Mouse (Mus musculus): ENCODE results near the gene Mindy4b-ps. TPM values are rescaled to one million over a fixed set of nuclear protein-coding genes. Genes with fewer than 3 reads are reported as not detected.

Mindy4b-ps gene
- polyA plus RNA-seq, 1 experiment from 2014 or later = not detected

GRCm38 (mm10) chr3:58783602-58784218, 38.4 kb downstream of the Mindy4b-ps start:
- Histone ChIP-seq H3K4me1 (no peaks in the 10 kb centered on the region), H3K9me3 (no peaks in the 10 kb centered on the region), H3K27ac (no peak overlapping the region), H3K4me2 (replicated peaks) (no peak overlapping the region), H3K27me3 (replicated peaks) (no peaks in the 10 kb centered on the region), H3K9ac (no peak overlapping the region), H3K36me3 (no peaks in the 10 kb centered on the region), H3K4me3 (no peak overlapping the region)
- peak; percentile 29; the same call in 1 of the 2 replicates for ATAC-seq (ENCODE audit: low FRiP score, low read depth)
- 54% methylated on average over 8 of the region's 8 CpGs for WGBS

- Histone ChIP-seq H3K9me3 (no peaks in the 10 kb centered on the region), H3K27me3 (replicated peaks) (no peaks in the 10 kb centered on the region), H3K36me3 (no peaks in the 10 kb centered on the region), H3K9ac (no peak overlapping the region), H3K4me3 (no peak overlapping the region), H3K4me2 (replicated peaks) (no peak overlapping the region), H3K27ac (no peak overlapping the region), H3K4me1 (no peaks in the 10 kb centered on the region)
- ATAC-seq (ENCODE audit: low FRiP score, low read depth) = no peak
- 62% methylated on average over 1 of the region's 1 CpGs for WGBS
Observed at GRCm38 (mm10) chr3:58756429-58756828, 65.7 kb downstream of the Mindy4b-ps start.

GRCm38 (mm10) chr3:58755769-58756168, 66.3 kb downstream of the Mindy4b-ps start:
- WGBS = 82% methylated on average over 1 of the region's 1 CpGs
- Histone ChIP-seq H3K4me2 (replicated peaks) (no peak overlapping the region), H3K4me3 (no peak overlapping the region), H3K9ac (no peak overlapping the region), H3K27ac (no peak overlapping the region), H3K9me3 (no peaks in the 10 kb centered on the region), H3K36me3 (no peaks in the 10 kb centered on the region), H3K27me3 (replicated peaks) (no peaks in the 10 kb centered on the region), H3K4me1 (no peaks in the 10 kb centered on the region)
- no peak for ATAC-seq (ENCODE audit: low FRiP score, low read depth)

- Histone ChIP-seq H3K36me3 (no peaks in the 10 kb centered on the region), H3K4me2 (replicated peaks) (no peak overlapping the region), H3K9ac (no peak overlapping the region), H3K4me3 (no peak overlapping the region), H3K9me3 (no peaks in the 10 kb centered on the region), H3K4me1 (no peaks in the 10 kb centered on the region), H3K27me3 (replicated peaks) (no peaks in the 10 kb centered on the region), H3K27ac (no peak overlapping the region)
- no peak for ATAC-seq (ENCODE audit: low FRiP score, low read depth)
- 89% methylated on average over 3 of the region's 3 CpGs for WGBS
Observed at GRCm38 (mm10) chr3:58754361-58754760, 67.8 kb downstream of the Mindy4b-ps start.

- no peaks in the 10 kb centered on the region for H3K4me1 ChIP-seq
- no peaks in the 10 kb centered on the region for H3K36me3 ChIP-seq
- no peak overlapping the region for H3K9ac ChIP-seq
- no peak overlapping the region for H3K27ac ChIP-seq
- 71% methylated on average over 8 of the region's 8 CpGs for WGBS
- H3K27me3 ChIP-seq (replicated peaks) = no peaks in the 10 kb centered on the region
- H3K4me2 ChIP-seq (replicated peaks) = no peak overlapping the region
- no peak overlapping the region for H3K4me3 ChIP-seq
- peak; percentile 37; the same call in 1 of the 2 replicates for ATAC-seq (ENCODE audit: low FRiP score, low read depth)
- no peaks in the 10 kb centered on the region for H3K9me3 ChIP-seq
Observed at GRCm38 (mm10) chr3:58751818-58752620, 70.1 kb downstream of the Mindy4b-ps start.

GRCm38 (mm10) chr3:58748724-58749123, 73.4 kb downstream of the Mindy4b-ps start:
- Histone ChIP-seq H3K4me2 (replicated peaks) (no peak overlapping the region), H3K9me3 (no peaks in the 10 kb centered on the region), H3K4me3 (no peak overlapping the region), H3K4me1 (no peaks in the 10 kb centered on the region), H3K9ac (no peak overlapping the region), H3K27me3 (replicated peaks) (no peaks in the 10 kb centered on the region), H3K36me3 (no peaks in the 10 kb centered on the region), H3K27ac (no peak overlapping the region)
- no peak for ATAC-seq (ENCODE audit: low FRiP score, low read depth)

- no peak for ATAC-seq (ENCODE audit: low FRiP score, low read depth)
- Histone ChIP-seq H3K36me3 (no peaks in the 10 kb centered on the region), H3K4me3 (no peak overlapping the region), H3K9ac (no peak overlapping the region), H3K27me3 (replicated peaks) (no peaks in the 10 kb centered on the region), H3K4me2 (replicated peaks) (no peak overlapping the region), H3K27ac (no peak overlapping the region), H3K9me3 (no peaks in the 10 kb centered on the region), H3K4me1 (no peaks in the 10 kb centered on the region)
- WGBS = 97% methylated on average over 1 of the region's 1 CpGs
Observed at GRCm38 (mm10) chr3:58747924-58748323, 74.2 kb downstream of the Mindy4b-ps start.

- 82% methylated on average over 2 of the region's 2 CpGs for WGBS
- ATAC-seq (ENCODE audit: low FRiP score, low read depth) = no peak
- Histone ChIP-seq H3K4me1 (no peaks in the 10 kb centered on the region), H3K4me2 (replicated peaks) (no peak overlapping the region), H3K27ac (no peak overlapping the region), H3K27me3 (replicated peaks) (no peaks in the 10 kb centered on the region), H3K4me3 (no peak overlapping the region), H3K9ac (no peak overlapping the region), H3K9me3 (no peaks in the 10 kb centered on the region), H3K36me3 (no peaks in the 10 kb centered on the region)
Observed at GRCm38 (mm10) chr3:58739536-58739935, 82.6 kb downstream of the Mindy4b-ps start.

Other genes starting within 250 kb of the Mindy4b-ps start
- gene Selenot, start 245.7 kb downstream of the Mindy4b-ps start, polyA plus RNA-seq (2016; fragmentation: Nextera tagmentation; extraction: Ambion mirVana) = 23.2 and 23.7 TPM in 2 replicates
- 0.19 TPM in 1 of 2 replicates, not detected in the other for gene Erich6, start 185.1 kb downstream of the Mindy4b-ps start, polyA plus RNA-seq (2016; fragmentation: Nextera tagmentation; extraction: Ambion mirVana)
- gene Siah2, start 129.9 kb downstream of the Mindy4b-ps start, polyA plus RNA-seq (2016; fragmentation: Nextera tagmentation; extraction: Ambion mirVana) = 8.0 and 8.4 TPM in 2 replicates
- 0.68 and 1.4 TPM in 2 replicates for gene Clrn1, start 63.0 kb upstream of the Mindy4b-ps start, polyA plus RNA-seq (2016; fragmentation: Nextera tagmentation; extraction: Ambion mirVana)
- 3.9 and 4.5 TPM in 2 replicates for gene Med12l, start 183.5 kb upstream of the Mindy4b-ps start, polyA plus RNA-seq (2016; fragmentation: Nextera tagmentation; extraction: Ambion mirVana)

Data from neural tube, embryonic 12.5 days (tissue).